Mouse (Mus musculus): ENCODE data around the gene Akap13.
"Not testable (repeated sequence)": the region's sequence is repeated elsewhere in the genome, so short reads cannot be mapped to it uniquely, and the experiment has no call there.

Akap13 gene

GRCm38 (mm10) chr7:75596058-75596748 is 140.9 kb downstream of the Akap13 start:
- no peak for DNase-seq (ENCODE audit: low spot score in 2 of 2)

GRCm38 (mm10) chr7:75597840-75598239 is 142.5 kb downstream of the Akap13 start:
- DNase-seq (ENCODE audit: low spot score in 2 of 2), result no peak

- no peak for DNase-seq (ENCODE audit: low spot score in 2 of 2)
Measured at GRCm38 (mm10) chr7:75600360-75601075, 145.2 kb downstream of the Akap13 start.

GRCm38 (mm10) chr7:75607248-75607647 is 151.9 kb downstream of the Akap13 start:
- no peak for DNase-seq (ENCODE audit: low spot score in 2 of 2)

DNA sequence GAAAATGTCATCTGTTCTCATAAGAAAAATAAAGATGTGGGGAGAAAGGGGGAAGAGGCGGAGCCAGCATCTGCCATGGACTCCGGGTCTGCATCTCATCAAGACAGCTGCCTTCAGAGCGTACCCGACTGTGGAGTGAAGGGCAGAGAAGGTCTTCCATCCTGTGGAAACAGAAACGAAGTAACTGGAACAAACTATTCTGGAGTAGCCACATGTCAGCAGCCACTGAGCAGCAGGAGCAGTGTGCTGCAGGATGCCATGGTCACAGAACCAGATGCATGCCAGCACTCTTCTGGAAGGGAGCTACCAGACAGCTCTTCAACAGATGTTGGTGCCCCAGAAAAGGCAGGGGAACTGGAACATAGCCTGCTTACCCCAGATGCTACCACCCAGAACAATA is 153.4 kb downstream of the Akap13 start:
- no peak for DNase-seq (ENCODE audit: low spot score in 2 of 2)

GRCm38 (mm10) chr7:75609456-75610262 is 154.3 kb downstream of the Akap13 start:
- DNase-seq (ENCODE audit: low spot score in 2 of 2), result no peak

GRCm38 (mm10) chr7:75610391-75610790 is 155.1 kb downstream of the Akap13 start:
- DNase-seq (ENCODE audit: low spot score in 2 of 2), result no peak

GRCm38 (mm10) chr7:75611261-75611950 is 156.1 kb downstream of the Akap13 start:
- DNase-seq (ENCODE audit: low spot score in 2 of 2), result no peak

GRCm38 (mm10) chr7:75612000-75612682 is 156.8 kb downstream of the Akap13 start:
- DNase-seq (ENCODE audit: low spot score in 2 of 2), result no peak

DNA sequence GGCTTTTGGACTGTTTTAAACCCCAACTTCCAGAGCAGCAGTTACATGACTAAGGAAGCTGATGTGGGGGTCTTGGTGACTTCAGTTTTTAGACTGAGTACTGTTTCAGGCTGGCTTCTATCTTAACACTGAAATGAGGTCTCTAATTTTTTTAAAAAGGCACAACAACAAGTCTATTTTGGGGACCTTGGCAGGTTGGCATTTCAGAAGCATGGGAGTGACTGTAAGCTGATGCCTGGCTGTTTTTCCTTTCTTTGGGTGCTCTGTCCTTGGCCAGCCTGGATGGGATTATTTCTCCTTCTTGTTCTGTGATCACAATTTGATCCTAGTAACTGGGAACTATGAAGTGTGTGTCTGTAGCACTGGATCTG is 157.3 kb downstream of the Akap13 start:
- DNase-seq (ENCODE audit: low spot score in 2 of 2), result no peak

- DNase-seq (ENCODE audit: low spot score in 2 of 2), result no peak
Measured at GRCm38 (mm10) chr7:75613240-75613639, 157.9 kb downstream of the Akap13 start.

GRCm38 (mm10) chr7:75614826-75615225 is 159.5 kb downstream of the Akap13 start:
- no peak for DNase-seq (ENCODE audit: low spot score in 2 of 2)

DNA sequence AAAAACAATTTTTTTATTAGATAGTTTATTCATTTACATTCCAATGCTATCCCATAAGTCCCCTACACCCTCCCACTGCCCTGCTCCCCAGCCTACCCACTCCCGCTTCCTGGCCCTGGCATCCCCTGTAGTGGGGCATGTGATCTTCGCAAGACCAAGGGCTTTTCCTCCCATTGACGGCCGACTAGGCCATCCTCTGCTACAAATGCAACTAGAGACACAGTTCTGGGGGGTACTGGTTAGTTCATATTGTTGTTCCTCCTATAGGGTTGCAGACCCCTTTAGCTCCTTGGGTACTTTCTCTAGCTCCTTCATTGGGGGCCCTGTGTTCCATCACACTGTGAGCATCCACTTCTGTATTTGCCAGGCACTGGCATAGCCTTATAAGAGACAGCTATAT is 161.9 kb downstream of the Akap13 start:
- not testable (repeated sequence) for DNase-seq (ENCODE audit: low spot score in 2 of 2)

- no peak for DNase-seq (ENCODE audit: low spot score in 2 of 2)
Measured at GRCm38 (mm10) chr7:75618699-75619098, 163.4 kb downstream of the Akap13 start.

- DNase-seq (ENCODE audit: low spot score in 2 of 2), result no peak
Measured at GRCm38 (mm10) chr7:75619875-75620274, 164.5 kb downstream of the Akap13 start.

GRCm38 (mm10) chr7:75620395-75620960 is 165.1 kb downstream of the Akap13 start:
- DNase-seq (ENCODE audit: low spot score in 2 of 2), result no peak

DNA sequence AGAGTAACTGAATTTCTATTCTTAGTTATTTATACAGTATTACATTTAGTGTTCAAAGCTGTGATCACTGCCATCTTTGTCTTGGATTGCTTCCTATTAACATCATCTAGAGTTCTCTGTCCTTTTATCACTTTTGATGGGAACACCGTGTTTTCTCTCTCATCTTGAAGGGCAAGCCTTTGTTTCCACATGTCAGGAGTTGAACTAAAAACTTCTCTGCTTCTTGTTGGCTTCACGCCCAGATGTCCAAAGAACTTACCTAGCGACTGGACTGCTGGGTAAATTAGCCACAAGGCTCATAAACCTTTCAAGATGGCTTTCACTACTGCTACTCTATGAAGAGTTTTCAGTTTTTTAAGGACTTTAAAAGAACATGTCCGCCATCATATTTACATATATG is 165.6 kb downstream of the Akap13 start:
- DNase-seq (ENCODE audit: low spot score in 2 of 2), result no peak

DNA sequence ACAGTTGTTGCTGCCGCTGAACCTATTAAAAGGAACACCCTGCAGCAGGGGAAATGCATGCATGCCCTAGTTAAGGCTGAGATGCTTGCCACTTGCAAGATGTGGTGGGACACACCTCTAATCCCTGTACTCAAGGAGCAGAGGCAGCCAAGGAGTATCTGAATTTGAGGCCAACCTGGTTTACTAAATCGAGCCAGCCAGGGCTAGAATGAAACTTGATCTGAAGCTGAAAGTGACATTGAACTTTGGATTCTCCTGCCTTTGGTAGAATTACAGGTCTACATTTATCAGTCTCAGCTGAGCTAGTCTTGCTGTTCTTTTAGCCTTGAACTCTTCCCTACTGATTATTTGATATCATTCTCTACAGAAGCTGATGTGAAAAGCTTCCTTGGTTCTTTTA is 172.5 kb downstream of the Akap13 start:
- DNase-seq (ENCODE audit: low spot score in 2 of 2), result no peak

- DNase-seq (ENCODE audit: low spot score in 2 of 2), result no peak
Measured at GRCm38 (mm10) chr7:75629669-75630068, 174.3 kb downstream of the Akap13 start.

DNA sequence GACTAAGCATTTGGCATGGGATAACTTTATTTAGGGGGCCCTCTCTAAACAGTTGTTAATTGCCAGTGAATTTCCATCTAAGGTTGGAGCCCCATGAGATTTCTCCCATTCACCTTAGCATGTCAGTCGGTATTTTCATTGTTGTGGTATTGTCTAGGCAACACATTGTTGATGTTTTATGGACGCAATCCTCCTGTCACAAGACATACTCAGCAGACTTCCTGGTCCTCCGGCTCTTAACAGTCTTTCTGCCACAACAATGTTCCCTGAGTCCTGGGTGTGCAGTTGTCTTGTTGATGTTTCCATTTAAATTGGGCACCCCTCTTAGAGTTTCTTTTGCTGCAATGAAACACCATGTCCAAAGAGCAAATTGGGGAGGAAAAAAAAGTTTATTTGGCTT is 177.6 kb downstream of the Akap13 start:
- no peak for DNase-seq (ENCODE audit: low spot score in 2 of 2)

DNA sequence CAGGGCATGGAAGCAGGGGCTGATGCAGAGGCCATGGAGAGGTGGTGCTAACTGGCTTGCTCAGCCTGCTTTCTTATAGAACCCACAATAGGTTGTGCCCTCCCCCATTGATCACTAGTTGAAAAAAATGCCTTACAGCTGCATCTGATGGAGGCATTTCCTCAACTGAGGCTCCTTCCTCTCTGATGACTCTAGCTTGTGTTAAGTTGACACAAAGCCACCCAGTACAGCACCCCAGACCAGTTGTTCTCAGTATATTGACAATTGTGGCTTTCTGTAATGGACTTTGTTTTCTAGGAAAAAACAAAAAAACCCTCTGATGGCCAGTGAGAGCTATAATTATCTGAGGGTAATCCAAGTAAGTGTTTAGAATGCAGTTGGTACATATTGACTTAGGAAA is 178.1 kb downstream of the Akap13 start:
- DNase-seq (ENCODE audit: low spot score in 2 of 2), result no peak

Data from right cerebral cortex, postnatal 36 days (tissue).